Mouse (Mus musculus) cerebellum, adult 2 months (tissue): ENCODE measurements around the gene Atp1a3.
A peak's percentile ranks its signal among the peaks of the same experiment; 100 is the strongest.

Source experiments
- CTCF ChIP-seq: fragments of 200-500 bp; IDR thresholded peaks from 2 replicates; pipeline ENCODE4 v1.5.1; 2011; ENCODE audit warnings: low read depth, mild to moderate bottlenecking, control low read depth, low read length, moderate library complexity, borderline replicate concordance; ENCODE audit not compliant: insufficient read depth
- POLR2A ChIP-seq: fragments of 200-500 bp; IDR thresholded peaks from 2 replicates; pipeline ENCODE4 v1.6.1; 2011; ENCODE audit warnings: low read length, control low read depth, borderline replicate concordance; ENCODE audit not compliant: insufficient read depth

GRCm38 (mm10) chr7:25035916-25036315 is 30.2 kb upstream of the Atp1a3 start:
- TF ChIP-seq POLR2A (no peak), CTCF (peak; percentile 90)
